Mouse (Mus musculus) hindbrain, embryonic 11.5 days (tissue): ENCODE measurements around the gene Eif3j1. TPM values are rescaled to one million over a fixed set of nuclear protein-coding genes. Genes with fewer than 3 reads are reported as not detected.

Experiments
- ATAC-seq: fragments of 200-750 bp; cut with Nextera tagmentation; 2 replicates; pipeline ENCODE4 v1.8.0; 2017; ENCODE audit warnings: mild to moderate bottlenecking, moderate TSS enrichment, moderate library complexity; ENCODE audit not compliant: low FRiP score
- DNase-seq: peaks from one replicate; pipeline ENCODE4 v3.0.0-alpha.2; 2015; ENCODE audit warnings: low spot score
- H3K27ac ChIP-seq: fragments of 300-500 bp; sonication (generic); 2 replicates; pipeline ENCODE4 v1.5.1; 2014; ENCODE audit warnings: mild to moderate bottlenecking, low read depth, low read length
- H3K27me3 ChIP-seq: fragments of 300-500 bp; sonication (generic); 2 replicates; pipeline ENCODE4 v1.6.1; 2014; ENCODE audit warnings: mild to moderate bottlenecking, low read length, moderate library complexity, mixed read lengths; ENCODE audit not compliant: control insufficient read depth, insufficient read depth
- H3K36me3 ChIP-seq: fragments of 300-500 bp; sonication (generic); 2 replicates; pipeline ENCODE4 v1.6.1; 2014; ENCODE audit warnings: mild to moderate bottlenecking, low read length, moderate library complexity, mixed read lengths; ENCODE audit not compliant: control insufficient read depth, insufficient read depth
- H3K4me1 ChIP-seq: fragments of 300-500 bp; sonication (generic); replicated peaks from 2 replicates; pipeline ENCODE4 v1.6.1; 2014; ENCODE audit warnings: low read length, mixed read lengths; ENCODE audit not compliant: control insufficient read depth, insufficient read depth
- H3K4me2 ChIP-seq: fragments of 300-500 bp; sonication (generic); replicated peaks from 2 replicates; pipeline ENCODE4 v1.6.1; 2014; ENCODE audit warnings: mild to moderate bottlenecking, low read depth, low read length
- H3K4me3 ChIP-seq: fragments of 300-500 bp; sonication (generic); 2 replicates; pipeline ENCODE4 v1.5.1; 2014; ENCODE audit warnings: low read depth, low read length
- H3K9ac ChIP-seq: fragments of 300-500 bp; sonication (generic); 2 replicates; pipeline ENCODE4 v1.6.1; 2014; ENCODE audit warnings: low read depth, low read length
- H3K9me3 ChIP-seq: fragments of 300-500 bp; sonication (generic); 2 replicates; pipeline ENCODE4 v1.6.1; 2016; ENCODE audit warnings: low read length; ENCODE audit not compliant: control insufficient read depth
- WGBS: fragments of 180-500 bp; shearing (Covaris S2); extraction: QIAGEN DNeasy Blood & Tissue Kit; methylation state at CpG from one replicate; pipeline ENCODE4 v1.1.7; 2014; 5-methylcytosine and 5-hydroxymethylcytosine counted together
- polyA plus RNA-seq: library from polyadenylated mRNA; unstranded; fragments of >200 nt; fragmentation: Nextera tagmentation; extraction: Ambion mirVana; gene quantifications from 2 replicates; pipeline ENCODE4 v1.2.1, GENCODE M21; 2014

Gene Eif3j1
- polyA plus RNA-seq, 1 experiment from 2014 or later, result 12.8 TPM

- WGBS, result 88% methylated on average over 5 of the region's 6 CpGs
- DNase-seq (no peak), ATAC-seq (no peak)
- no peaks in the 10 kb centered on the region for H3K36me3 ChIP-seq
- H3K27me3 ChIP-seq, result no peaks in the 10 kb centered on the region
- H3K4me2 ChIP-seq, result no peak overlapping the region
- no peak overlapping the region for H3K4me3 ChIP-seq
- no peak overlapping the region for H3K9ac ChIP-seq
- no peaks in the 10 kb centered on the region for H3K9me3 ChIP-seq
- no peaks in the 10 kb centered on the region for H3K4me1 ChIP-seq
- H3K27ac ChIP-seq, result no peak overlapping the region
These were observed 3.6 kb downstream of the Eif3j1 start for GRCm38 (mm10) chr2:122031970-122032369.

GRCm38 (mm10) chr2:122036064-122036463 is 7.7 kb downstream of the Eif3j1 start:
- WGBS, result 96% methylated on average over 3 of the region's 3 CpGs
- no peak for DNase-seq
- Histone ChIP-seq H3K4me1 (no peaks in the 10 kb centered on the region), H3K4me2 (no peak overlapping the region), H3K4me3 (no peak overlapping the region), H3K9me3 (no peaks in the 10 kb centered on the region), H3K27ac (no peak overlapping the region), H3K36me3 (no peaks in the 10 kb centered on the region), H3K9ac (no peak overlapping the region), H3K27me3 (no peaks in the 10 kb centered on the region)
- no peak for ATAC-seq

- Histone ChIP-seq H3K4me2 (no peak overlapping the region), H3K4me3 (no peak overlapping the region), H3K9me3 (no peaks in the 10 kb centered on the region), H3K9ac (no peak overlapping the region), H3K27ac (no peak overlapping the region), H3K4me1 (no peaks in the 10 kb centered on the region), H3K27me3 (no peaks in the 10 kb centered on the region), H3K36me3 (0 out of 2 replicates have a peak, but pooled peaks cover 5% of the 10 kb centered on the region)
- no peak for DNase-seq
- no peak for ATAC-seq
These were observed 15.6 kb downstream of the Eif3j1 start for GRCm38 (mm10) chr2:122043926-122044325.

GRCm38 (mm10) chr2:122059365-122060115 is 31.2 kb downstream of the Eif3j1 start:
- no peak overlapping the region for H3K4me2 ChIP-seq
- no peak overlapping the region for H3K4me3 ChIP-seq
- no peaks in the 10 kb centered on the region for H3K4me1 ChIP-seq
- no peak for ATAC-seq
- no peak for DNase-seq
- H3K36me3 ChIP-seq, result peaks cover 3% of the 10 kb centered on the region; the same call in 1 of the 2 replicates
- no peaks in the 10 kb centered on the region for H3K27me3 ChIP-seq
- H3K27ac ChIP-seq, result no peak overlapping the region
- 95% methylated on average over 11 of the region's 11 CpGs for WGBS
- H3K9me3 ChIP-seq, result no peaks in the 10 kb centered on the region
- H3K9ac ChIP-seq, result no peak overlapping the region

GRCm38 (mm10) chr2:122065200-122065969 is 37.0 kb downstream of the Eif3j1 start:
- Histone ChIP-seq H3K9ac (no peak overlapping the region), H3K4me3 (no peak overlapping the region), H3K4me1 (no peaks in the 10 kb centered on the region), H3K9me3 (no peaks in the 10 kb centered on the region), H3K4me2 (no peak overlapping the region), H3K36me3 (no peaks in the 10 kb centered on the region; the same call in 1 of the 2 replicates), H3K27ac (no peak overlapping the region), H3K27me3 (no peaks in the 10 kb centered on the region)
- DNase-seq, result peak; percentile 39
- 55% methylated on average over 14 of the region's 14 CpGs for WGBS
- ATAC-seq, result no peak

GRCm38 (mm10) chr2:122066241-122066640 is 37.9 kb downstream of the Eif3j1 start:
- Histone ChIP-seq H3K4me2 (no peak overlapping the region), H3K4me3 (no peak overlapping the region), H3K9me3 (no peaks in the 10 kb centered on the region), H3K9ac (no peak overlapping the region), H3K4me1 (no peaks in the 10 kb centered on the region), H3K27ac (no peak overlapping the region), H3K27me3 (no peaks in the 10 kb centered on the region), H3K36me3 (no peaks in the 10 kb centered on the region; the same call in 1 of the 2 replicates)
- no peak for DNase-seq
- 88% methylated on average over 8 of the region's 8 CpGs for WGBS
- ATAC-seq, result no peak

- ATAC-seq (no peak), DNase-seq (no peak)
- no peak overlapping the region for H3K27ac ChIP-seq
- H3K4me2 ChIP-seq, result no peak overlapping the region
- H3K36me3 ChIP-seq, result no peaks in the 10 kb centered on the region
- no peak overlapping the region for H3K9ac ChIP-seq
- H3K27me3 ChIP-seq, result no peaks in the 10 kb centered on the region
- 87% methylated on average over 6 of the region's 6 CpGs for WGBS
- H3K9me3 ChIP-seq, result no peaks in the 10 kb centered on the region
- H3K4me3 ChIP-seq, result no peak overlapping the region
- no peaks in the 10 kb centered on the region for H3K4me1 ChIP-seq
These were observed 41.0 kb downstream of the Eif3j1 start for GRCm38 (mm10) chr2:122069144-122069912.

- 37% methylated on average over 5 of the region's 5 CpGs for WGBS
These were observed 41.6 kb downstream of the Eif3j1 start for GRCm38 (mm10) chr2:122069922-122070321.

More at GRCm38 (mm10) chr2:122069922-122070321, 41.6 kb downstream of the Eif3j1 start:
- no peaks in the 10 kb centered on the region for H3K27me3 ChIP-seq
- H3K9ac ChIP-seq, result no peak overlapping the region
- H3K36me3 ChIP-seq, result no peaks in the 10 kb centered on the region
- no peak overlapping the region for H3K27ac ChIP-seq
- H3K4me3 ChIP-seq, result no peak overlapping the region
- no peak for ATAC-seq
- H3K4me2 ChIP-seq, result no peak overlapping the region
- no peaks in the 10 kb centered on the region for H3K9me3 ChIP-seq
- no peaks in the 10 kb centered on the region for H3K4me1 ChIP-seq
- DNase-seq, result peak; percentile 77
